Mouse (Mus musculus): ENCODE measurements around the gene Pdxk. TPM values are rescaled to one million over a fixed set of nuclear protein-coding genes. Genes with fewer than 3 reads are reported as not detected.

Pdxk gene
- polyA plus RNA-seq, 1 experiment from 2014 or later = 13.9 TPM

GRCm38 (mm10) chr10:78470582-78471313 is 6.0 kb upstream of the Pdxk start:
- H3K9me3 ChIP-seq = no peaks in the 10 kb centered on the region

GRCm38 (mm10) chr10:78467761-78468310 is 3.1 kb upstream of the Pdxk start:
- H3K4me1 ChIP-seq = peaks cover 15% of the 10 kb centered on the region
- no peaks in the 10 kb centered on the region for H3K27me3 ChIP-seq
- H3K36me3 ChIP-seq = no peaks in the 10 kb centered on the region
- H3K4me2 ChIP-seq (replicated peaks) = no peak overlapping the region
- no peak overlapping the region for H3K4me3 ChIP-seq
- ATAC-seq (replicated peaks) = no peak
- 44% methylated on average over 2 of the region's 2 CpGs for WGBS
- no peak overlapping the region for H3K9ac ChIP-seq (replicated peaks)
- no peak overlapping the region for H3K27ac ChIP-seq (replicated peaks)
- H3K9me3 ChIP-seq = no peaks in the 10 kb centered on the region

More at GRCm38 (mm10) chr10:78470582-78471313, 6.0 kb upstream of the Pdxk start:
- no peaks in the 10 kb centered on the region for H3K27me3 ChIP-seq
- H3K27ac ChIP-seq (replicated peaks) = no peak overlapping the region
- no peak overlapping the region for H3K4me3 ChIP-seq
- WGBS = 18% methylated on average over 15 of the region's 15 CpGs
- peaks cover 4% of the 10 kb centered on the region; the same call in 1 of the 2 replicates for H3K4me1 ChIP-seq
- peak overlapping the region; percentile 22; the same call in 1 of the 2 replicates for H3K4me2 ChIP-seq (replicated peaks)
- no peak overlapping the region for H3K9ac ChIP-seq (replicated peaks)
- H3K36me3 ChIP-seq = no peaks in the 10 kb centered on the region
- ATAC-seq (replicated peaks) = peak; percentile 51; the same call in 1 of the 2 replicates

DNA sequence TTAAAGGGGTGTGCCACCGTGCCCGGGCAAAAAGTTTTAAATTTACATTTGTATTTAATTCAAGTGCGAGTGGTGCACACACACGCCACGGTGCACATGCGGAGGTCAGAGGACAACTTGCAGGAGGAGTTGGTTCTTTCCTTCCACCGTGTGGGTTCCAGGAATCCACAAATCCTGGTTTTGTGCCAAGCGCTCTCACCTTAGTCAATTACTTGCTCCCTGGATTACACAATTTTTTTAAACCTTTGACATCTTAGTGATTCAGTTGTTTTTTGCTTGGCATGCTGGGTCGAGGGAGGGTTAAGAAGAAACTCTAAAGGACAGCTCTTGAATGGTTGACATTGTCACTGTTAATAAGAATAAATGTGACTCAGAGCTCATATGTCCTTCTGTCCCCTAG is 1.9 kb upstream of the Pdxk start:
- Histone ChIP-seq H3K36me3 (no peaks in the 10 kb centered on the region), H3K9me3 (no peaks in the 10 kb centered on the region), H3K4me1 (peaks cover 15% of the 10 kb centered on the region), H3K27me3 (no peaks in the 10 kb centered on the region), H3K4me2 (replicated peaks) (no peak overlapping the region), H3K9ac (replicated peaks) (no peak overlapping the region), H3K4me3 (no peak overlapping the region), H3K27ac (replicated peaks) (no peak overlapping the region)
- no peak for ATAC-seq (replicated peaks)
- WGBS = 86% methylated on average over 9 of the region's 9 CpGs

DNA sequence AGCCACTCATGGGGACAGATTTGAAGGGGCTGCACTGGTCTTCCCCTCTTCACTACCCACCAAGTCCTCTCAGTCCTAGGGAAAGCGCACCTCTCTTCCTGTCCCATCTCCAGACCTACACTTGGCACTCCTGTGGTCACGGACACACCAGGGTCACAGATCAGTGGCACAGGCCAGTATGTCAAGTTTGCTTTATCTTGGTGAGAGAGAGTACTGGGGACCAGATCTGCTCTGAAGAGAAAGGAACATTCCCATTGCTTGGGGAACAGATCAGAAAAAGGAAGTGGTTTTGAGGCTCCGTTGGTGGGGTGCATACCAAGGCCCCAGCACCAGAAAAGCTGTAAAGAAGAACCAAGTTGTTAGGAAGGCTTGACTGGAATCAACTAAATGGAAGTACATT is 697 bp upstream of the Pdxk start:
- WGBS = 91% methylated on average over 3 of the region's 3 CpGs
- ATAC-seq (replicated peaks) = peak; percentile 36; the same call in 1 of the 2 replicates
- H3K27me3 ChIP-seq = no peaks in the 10 kb centered on the region
- H3K9me3 ChIP-seq = no peaks in the 10 kb centered on the region
- H3K36me3 ChIP-seq = no peaks in the 10 kb centered on the region
- peak overlapping the region; percentile 100; the same call in 1 of the 2 replicates for H3K4me2 ChIP-seq (replicated peaks)
- no peak overlapping the region for H3K9ac ChIP-seq (replicated peaks)
- H3K4me3 ChIP-seq = 0 out of 2 replicates have a peak overlapping the region, but pooled peaks have one; percentile 82
- peaks cover 11% of the 10 kb centered on the region for H3K4me1 ChIP-seq
- H3K27ac ChIP-seq (replicated peaks) = no peak overlapping the region

GRCm38 (mm10) chr10:78464201-78464791 is 479 bp downstream of the Pdxk start:
- H3K4me1 ChIP-seq = peaks cover 11% of the 10 kb centered on the region
- H3K27me3 ChIP-seq = no peaks in the 10 kb centered on the region
- H3K4me2 ChIP-seq (replicated peaks) = peak overlapping the region; percentile 100
- no peaks in the 10 kb centered on the region for H3K9me3 ChIP-seq
- peak overlapping the region; percentile 82 for H3K4me3 ChIP-seq
- H3K36me3 ChIP-seq = no peaks in the 10 kb centered on the region
- peak overlapping the region; percentile 43; the same call in 1 of the 2 replicates for H3K27ac ChIP-seq (replicated peaks)
- ATAC-seq (replicated peaks) = peak; percentile 60
- under 1% methylated on average over 32 of the region's 32 CpGs for WGBS
- H3K9ac ChIP-seq (replicated peaks) = peak overlapping the region; percentile 66

DNA sequence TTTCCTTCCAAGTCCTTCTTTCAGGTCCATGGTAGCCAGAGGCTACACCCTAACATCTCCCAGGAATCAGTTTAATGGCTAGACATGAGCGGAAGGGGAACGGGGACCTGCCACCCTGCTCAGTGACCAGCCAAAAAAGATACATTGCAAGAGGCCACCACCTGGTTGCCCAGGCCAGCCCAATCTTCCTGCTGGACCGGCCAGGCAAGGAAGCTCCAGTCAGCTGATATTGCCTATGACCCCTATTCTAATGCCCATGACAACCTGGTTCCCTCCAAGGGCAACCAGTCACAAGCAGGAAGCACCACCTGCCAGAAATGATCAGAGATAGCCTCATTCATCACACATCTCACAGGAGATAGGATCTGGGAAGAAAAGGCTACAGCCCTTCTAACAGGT is 1.0 kb downstream of the Pdxk start:
- H3K4me2 ChIP-seq (replicated peaks) = peak overlapping the region; percentile 100
- no peaks in the 10 kb centered on the region for H3K36me3 ChIP-seq
- ATAC-seq (replicated peaks) = no peak
- H3K9ac ChIP-seq (replicated peaks) = peak overlapping the region; percentile 66; the same call in 1 of the 2 replicates
- H3K4me3 ChIP-seq = peak overlapping the region; percentile 82
- H3K4me1 ChIP-seq = peaks cover 11% of the 10 kb centered on the region
- no peaks in the 10 kb centered on the region for H3K27me3 ChIP-seq
- 80% methylated on average over 3 of the region's 3 CpGs for WGBS
- no peak overlapping the region for H3K27ac ChIP-seq (replicated peaks)
- H3K9me3 ChIP-seq = no peaks in the 10 kb centered on the region

GRCm38 (mm10) chr10:78462945-78463768 is 1.6 kb downstream of the Pdxk start:
- H3K4me3 ChIP-seq = peak overlapping the region; percentile 82; the same call in 1 of the 2 replicates
- WGBS = 91% methylated on average over 8 of the region's 8 CpGs
- H3K9ac ChIP-seq (replicated peaks) = no peak overlapping the region
- no peaks in the 10 kb centered on the region for H3K27me3 ChIP-seq
- no peak for ATAC-seq (replicated peaks)
- H3K36me3 ChIP-seq = no peaks in the 10 kb centered on the region
- no peak overlapping the region for H3K27ac ChIP-seq (replicated peaks)
- peaks cover 11% of the 10 kb centered on the region for H3K4me1 ChIP-seq
- H3K9me3 ChIP-seq = no peaks in the 10 kb centered on the region
- H3K4me2 ChIP-seq (replicated peaks) = no peak overlapping the region

GRCm38 (mm10) chr10:78461767-78462166 is 3.0 kb downstream of the Pdxk start:
- no peaks in the 10 kb centered on the region for H3K27me3 ChIP-seq
- 71% methylated on average over 4 of the region's 4 CpGs for WGBS
- H3K4me1 ChIP-seq = peaks cover 11% of the 10 kb centered on the region
- no peak for ATAC-seq (replicated peaks)
- H3K36me3 ChIP-seq = no peaks in the 10 kb centered on the region
- H3K4me3 ChIP-seq = no peak overlapping the region
- H3K27ac ChIP-seq (replicated peaks) = no peak overlapping the region
- H3K9me3 ChIP-seq = no peaks in the 10 kb centered on the region
- H3K4me2 ChIP-seq (replicated peaks) = no peak overlapping the region
- no peak overlapping the region for H3K9ac ChIP-seq (replicated peaks)

GRCm38 (mm10) chr10:78460463-78460862 is 4.3 kb downstream of the Pdxk start:
- H3K4me1 ChIP-seq = peaks cover 17% of the 10 kb centered on the region
- no peak overlapping the region for H3K27ac ChIP-seq (replicated peaks)
- no peaks in the 10 kb centered on the region for H3K27me3 ChIP-seq
- ATAC-seq (replicated peaks) = no peak
- H3K4me2 ChIP-seq (replicated peaks) = no peak overlapping the region
- H3K9ac ChIP-seq (replicated peaks) = no peak overlapping the region
- H3K9me3 ChIP-seq = no peaks in the 10 kb centered on the region
- WGBS = 44% methylated on average over 5 of the region's 5 CpGs
- no peak overlapping the region for H3K4me3 ChIP-seq
- H3K36me3 ChIP-seq = no peaks in the 10 kb centered on the region

GRCm38 (mm10) chr10:78458348-78459111 is 6.2 kb downstream of the Pdxk start:
- no peak overlapping the region for H3K9ac ChIP-seq (replicated peaks)
- no peaks in the 10 kb centered on the region for H3K27me3 ChIP-seq
- H3K4me3 ChIP-seq = no peak overlapping the region
- 68% methylated on average over 5 of the region's 5 CpGs for WGBS
- H3K4me2 ChIP-seq (replicated peaks) = no peak overlapping the region
- no peak for ATAC-seq (replicated peaks)
- no peaks in the 10 kb centered on the region for H3K9me3 ChIP-seq
- H3K36me3 ChIP-seq = no peaks in the 10 kb centered on the region
- no peak overlapping the region for H3K27ac ChIP-seq (replicated peaks)
- peaks cover 8% of the 10 kb centered on the region; the same call in 1 of the 2 replicates for H3K4me1 ChIP-seq
